Mouse (Mus musculus) hindbrain, postnatal 0 days (tissue): ENCODE results near the gene Kcnj12. TPM values are rescaled to one million over a fixed set of nuclear protein-coding genes. Genes with fewer than 3 reads are reported as not detected.

Experiments used
- ATAC-seq: fragments of 200-750 bp; cut with Nextera tagmentation; 2 replicates; pipeline ENCODE4 v1.8.0; 2017; ENCODE audit warnings: mild to moderate bottlenecking, moderate TSS enrichment, moderate library complexity
- DNase-seq: peaks from one replicate; pipeline ENCODE4 v3.0.0-alpha.2; 2015; ENCODE audit warnings: low spot score
- H3K27ac ChIP-seq: fragments of 300-500 bp; sonication (generic); 2 replicates; pipeline ENCODE4 v1.5.1; 2014; ENCODE audit warnings: mild to moderate bottlenecking
- H3K27me3 ChIP-seq: fragments of 300-500 bp; sonication (generic); 2 replicates; pipeline ENCODE4 v1.6.1; 2014; ENCODE audit warnings: low read length, mixed read lengths; ENCODE audit not compliant: insufficient read depth
- H3K36me3 ChIP-seq: fragments of 300-500 bp; sonication (generic); 2 replicates; pipeline ENCODE4 v1.6.1; 2014; ENCODE audit warnings: low read length, mixed read lengths; ENCODE audit not compliant: insufficient read depth
- H3K4me1 ChIP-seq: fragments of 300-500 bp; sonication (generic); 2 replicates; pipeline ENCODE4 v1.6.1; 2014; ENCODE audit warnings: antibody characterized with exemption, low read length, mixed read lengths; ENCODE audit not compliant: insufficient read depth
- H3K4me2 ChIP-seq: fragments of 300-500 bp; sonication (generic); 2 replicates; pipeline ENCODE4 v1.6.1; 2014; ENCODE audit warnings: low read depth, mild to moderate bottlenecking, low read length, moderate library complexity, mixed read lengths
- H3K4me3 ChIP-seq: fragments of 300-500 bp; sonication (generic); 2 replicates; pipeline ENCODE4 v1.5.1; 2014; ENCODE audit warnings: low read length
- H3K9ac ChIP-seq: fragments of 300-500 bp; sonication (generic); replicated peaks from 2 replicates; pipeline ENCODE4 v1.6.1; 2014; ENCODE audit warnings: mild to moderate bottlenecking, low read length, moderate library complexity, mixed read lengths
- H3K9me3 ChIP-seq: fragments of 300-500 bp; sonication (generic); 2 replicates; pipeline ENCODE4 v1.6.1; 2016; ENCODE audit warnings: low read length, mixed read lengths
- CTCF ChIP-seq: IDR thresholded peaks from 2 replicates; pipeline ENCODE4 v1.5.1; 2016; ENCODE audit warnings: antibody characterized with exemption, control low read depth, low read depth
- WGBS: fragments of 180-500 bp; shearing (Covaris S2); extraction: QIAGEN DNeasy Blood & Tissue Kit; methylation state at CpG from one replicate; pipeline ENCODE4 v1.1.7; 2014; 5-methylcytosine and 5-hydroxymethylcytosine counted together
- polyA plus RNA-seq: library from polyadenylated mRNA; unstranded; fragments of >200 nt; fragmentation: Nextera tagmentation; extraction: Ambion mirVana; gene quantifications from 2 replicates; pipeline ENCODE4 v1.2.1, GENCODE M21; 2015
- total RNA-seq: library from RNA; depleted of rRNA; stranded (reverse); fragments of >200 nt; gene quantifications from 2 replicates; pipeline ENCODE4 v1.2.3, GENCODE M21; 2014

Kcnj12 gene
- total and polyA plus RNA-seq, 2 experiments from 2014 or later = 3.3 to 16.0 TPM

DNA sequence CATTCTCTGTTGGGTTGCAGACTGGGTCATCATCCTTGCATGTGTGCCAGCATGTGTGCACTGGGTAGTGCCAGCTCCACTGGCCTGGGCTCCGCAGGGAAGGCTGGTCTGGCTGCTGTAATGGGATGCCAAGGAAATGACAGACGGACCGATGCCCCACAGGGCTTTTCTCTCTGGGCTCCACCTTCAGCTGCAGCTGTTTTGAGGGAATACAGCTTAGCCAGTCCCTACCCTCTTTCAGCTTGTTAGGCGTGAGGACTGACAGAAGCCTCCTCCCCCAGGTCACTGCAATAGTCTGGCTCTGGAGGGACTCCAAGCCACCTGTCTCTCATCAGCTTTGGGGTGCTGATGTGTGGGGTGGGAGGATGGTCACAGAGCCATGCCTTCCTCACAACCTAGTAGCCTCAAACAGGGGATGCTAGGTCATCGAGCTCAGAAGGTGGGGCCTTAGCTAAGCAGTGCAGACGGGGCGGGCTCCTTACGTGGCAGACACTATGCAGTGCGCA is 16.0 kb downstream of the Kcnj12 start:
- Histone ChIP-seq H3K4me2 (no peak overlapping the region), H3K27me3 (no peaks in the 10 kb centered on the region), H3K27ac (no peak overlapping the region), H3K9ac (no peak overlapping the region), H3K4me1 (peaks cover 13% of the 10 kb centered on the region), H3K4me3 (no peak overlapping the region), H3K36me3 (no peaks in the 10 kb centered on the region), H3K9me3 (no peaks in the 10 kb centered on the region)
- DNase-seq (peak; percentile 56), ATAC-seq (peak; percentile 72)
- 51% methylated on average over 9 of the region's 9 CpGs for WGBS
- no peak for TF ChIP-seq CTCF

DNA sequence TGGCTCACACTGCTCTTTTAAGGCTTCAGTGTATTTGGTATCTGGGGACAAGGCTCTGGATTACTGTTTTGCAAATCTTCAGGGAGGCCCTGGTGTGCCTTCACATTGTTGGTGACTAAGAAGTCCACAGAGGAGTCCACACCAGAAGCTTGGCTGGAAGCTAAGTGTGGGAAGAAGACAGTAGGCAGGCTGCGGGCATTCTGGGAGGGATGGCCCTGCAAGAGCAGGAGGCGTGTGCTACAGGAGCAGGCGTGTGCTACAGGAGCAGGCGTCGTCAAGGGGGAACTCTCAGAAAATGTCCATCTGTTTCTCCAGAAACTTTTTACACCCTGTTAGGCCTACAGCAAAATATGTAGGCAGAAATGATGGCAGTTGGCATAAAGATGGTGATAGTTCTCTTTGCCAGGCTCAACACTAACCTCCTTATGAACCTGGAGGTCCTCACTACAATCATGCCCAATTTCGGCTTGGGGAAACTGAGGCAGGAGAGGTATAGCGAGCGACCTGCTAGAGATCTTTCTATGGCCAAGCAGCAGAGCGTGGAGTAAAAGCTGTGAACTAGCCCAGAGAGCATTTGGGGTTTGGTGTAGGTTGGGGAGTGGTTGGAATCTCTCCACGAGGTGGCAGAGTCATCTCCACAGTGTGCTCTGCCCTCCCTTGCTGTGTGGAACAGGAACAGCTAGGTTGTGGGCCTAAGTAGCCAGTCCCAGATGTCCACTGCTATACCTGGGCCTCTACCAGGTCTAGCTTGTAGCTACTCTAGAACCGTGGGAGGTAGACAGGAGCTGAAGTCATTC is 18.7 kb downstream of the Kcnj12 start:
- no peak overlapping the region for H3K4me2 ChIP-seq
- TF ChIP-seq CTCF = peak; percentile 19
- WGBS = 83% methylated on average over 11 of the region's 11 CpGs
- ATAC-seq (no peak), DNase-seq (no peak)
- no peaks in the 10 kb centered on the region for H3K9me3 ChIP-seq
- H3K27ac ChIP-seq = no peak overlapping the region
- H3K4me1 ChIP-seq = peaks cover 13% of the 10 kb centered on the region
- no peak overlapping the region for H3K9ac ChIP-seq
- no peaks in the 10 kb centered on the region for H3K36me3 ChIP-seq
- no peaks in the 10 kb centered on the region for H3K27me3 ChIP-seq
- no peak overlapping the region for H3K4me3 ChIP-seq

- H3K27ac ChIP-seq = no peak overlapping the region
- DNase-seq (no peak), ATAC-seq (no peak)
- TF ChIP-seq CTCF = no peak
- 19% methylated on average over 8 of the region's 8 CpGs for WGBS
- no peaks in the 10 kb centered on the region for H3K27me3 ChIP-seq
- no peaks in the 10 kb centered on the region for H3K36me3 ChIP-seq
- no peaks in the 10 kb centered on the region for H3K9me3 ChIP-seq
- peaks cover 13% of the 10 kb centered on the region for H3K4me1 ChIP-seq
- no peak overlapping the region for H3K4me3 ChIP-seq
- H3K9ac ChIP-seq = no peak overlapping the region
- no peak overlapping the region for H3K4me2 ChIP-seq
These were observed 20.2 kb downstream of the Kcnj12 start for GRCm38 (mm10) chr11:61042593-61042992.

DNA sequence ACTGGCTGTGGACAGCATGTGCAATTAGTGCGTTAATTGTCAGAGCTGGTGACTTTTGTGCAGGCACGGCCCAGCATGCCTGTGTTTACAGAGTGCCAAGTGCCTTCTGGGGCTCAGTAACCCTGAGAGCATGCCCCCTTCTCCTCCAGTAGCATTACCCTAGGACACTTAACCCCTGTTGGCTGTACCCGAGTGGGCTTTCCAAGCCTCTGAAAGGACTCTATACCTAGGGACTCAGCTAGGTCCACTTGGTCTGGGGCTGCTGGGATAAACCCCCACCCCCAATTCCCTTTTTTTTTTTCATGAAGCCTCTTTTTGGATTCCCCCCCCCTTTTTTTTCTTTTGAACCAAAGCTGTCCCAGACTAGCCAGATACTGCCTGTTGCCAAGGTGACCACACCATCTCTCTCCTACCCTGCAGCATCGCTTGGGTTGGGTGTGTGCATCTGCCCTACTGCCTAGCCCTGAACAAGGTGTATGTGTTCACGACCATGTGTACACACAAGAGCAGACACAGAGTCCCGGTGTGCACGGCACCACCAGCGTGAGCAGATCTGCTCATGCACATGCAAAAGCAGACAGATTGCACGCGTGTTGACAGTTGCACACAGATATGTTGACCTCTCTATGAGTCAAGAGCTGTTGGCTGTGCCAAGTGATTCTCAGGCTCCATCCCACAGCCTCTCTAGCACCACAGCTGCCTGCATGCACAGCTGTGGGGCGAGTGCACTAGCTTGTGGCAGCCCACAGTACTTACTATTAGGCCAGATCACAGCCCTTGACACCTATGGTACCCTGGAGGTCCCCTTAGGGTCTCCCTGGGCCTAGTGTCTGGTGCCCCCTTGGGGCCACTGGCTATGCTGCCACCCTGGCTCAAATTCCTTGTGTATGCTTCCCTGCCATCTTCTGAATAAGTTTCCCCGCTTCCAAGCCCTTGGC is 21.0 kb downstream of the Kcnj12 start:
- peak; percentile 70 for ATAC-seq
- WGBS = 67% methylated on average over 12 of the region's 12 CpGs

GRCm38 (mm10) chr11:61044741-61045140 is 22.4 kb downstream of the Kcnj12 start:
- Histone ChIP-seq H3K4me2 (no peak overlapping the region), H3K4me3 (no peak overlapping the region), H3K9me3 (no peaks in the 10 kb centered on the region), H3K9ac (no peak overlapping the region), H3K27ac (no peak overlapping the region), H3K27me3 (no peaks in the 10 kb centered on the region), H3K36me3 (no peaks in the 10 kb centered on the region), H3K4me1 (peaks cover 8% of the 10 kb centered on the region; the same call in 1 of the 2 replicates)
- 80% methylated on average over 5 of the region's 5 CpGs for WGBS
- ATAC-seq (no peak), DNase-seq (no peak)
- no peak for TF ChIP-seq CTCF

More for the DNA sequence above, 21.0 kb downstream of the Kcnj12 start:
- H3K36me3 ChIP-seq = no peaks in the 10 kb centered on the region
- no peak overlapping the region for H3K4me3 ChIP-seq
- H3K27me3 ChIP-seq = no peaks in the 10 kb centered on the region
- H3K27ac ChIP-seq = no peak overlapping the region
- DNase-seq = peak; percentile 68
- H3K4me2 ChIP-seq = no peak overlapping the region
- H3K4me1 ChIP-seq = peaks cover 8% of the 10 kb centered on the region
- H3K9ac ChIP-seq = no peak overlapping the region
- H3K9me3 ChIP-seq = no peaks in the 10 kb centered on the region
- peak; percentile 70 for TF ChIP-seq CTCF

- DNase-seq (no peak), ATAC-seq (no peak)
- Histone ChIP-seq H3K4me2 (no peak overlapping the region), H3K4me3 (no peak overlapping the region), H3K27me3 (no peaks in the 10 kb centered on the region), H3K9ac (no peak overlapping the region), H3K36me3 (no peaks in the 10 kb centered on the region), H3K27ac (no peak overlapping the region), H3K4me1 (peaks cover 7% of the 10 kb centered on the region; the same call in 1 of the 2 replicates), H3K9me3 (no peaks in the 10 kb centered on the region)
- WGBS = 73% methylated on average over 5 of the region's 5 CpGs
- TF ChIP-seq CTCF = no peak
These were observed 25.1 kb downstream of the Kcnj12 start for GRCm38 (mm10) chr11:61047441-61047840.
